Mouse (Mus musculus) cerebellum, postnatal 36 days (tissue): ENCODE measurements around the gene Dpf2.
A peak's percentile ranks its signal among the peaks of the same experiment; 100 is the strongest.

Experiments used
- DNase-seq, 2 experiments: peaks; one replicate each; pipeline ENCODE4 v3.0.0; 2021 to 2022; ENCODE audit warnings: mixed read lengths in 2 of 2

Gene Dpf2

GRCm38 (mm10) chr19:5913007-5913719 lies at the start of gene Dpf2:
Gene Dpf2, minus strand, starts transcription at chr19:5913010.
- no peak for DNase-seq

GRCm38 (mm10) chr19:5957371-5957770 lies 44.6 kb upstream of the Dpf2 start:
- DNase-seq: no peak

GRCm38 (mm10) chr19:5956685-5957084 lies 43.9 kb upstream of the Dpf2 start:
- peak; percentile 92 to 95 for DNase-seq

GRCm38 (mm10) chr19:5955704-5956670 lies 43.2 kb upstream of the Dpf2 start:
- DNase-seq: no peak

GRCm38 (mm10) chr19:5954936-5955335 lies 42.1 kb upstream of the Dpf2 start:
- DNase-seq: no peak

- DNase-seq: no peak
These were observed 41.4 kb upstream of the Dpf2 start for GRCm38 (mm10) chr19:5954031-5954710.

GRCm38 (mm10) chr19:5953201-5953770 lies 40.5 kb upstream of the Dpf2 start:
- DNase-seq: no peak

GRCm38 (mm10) chr19:5952071-5952691 lies 39.4 kb upstream of the Dpf2 start:
- no peak for DNase-seq

GRCm38 (mm10) chr19:5951631-5952030 lies 38.8 kb upstream of the Dpf2 start:
- DNase-seq: no peak

- no peak for DNase-seq
These were observed 37.4 kb upstream of the Dpf2 start for GRCm38 (mm10) chr19:5950218-5950617.

GRCm38 (mm10) chr19:5945891-5946290 lies 33.1 kb upstream of the Dpf2 start:
- DNase-seq: no peak

- no peak for DNase-seq
These were observed 32.2 kb upstream of the Dpf2 start for GRCm38 (mm10) chr19:5945027-5945426.

- DNase-seq: no peak
These were observed 31.3 kb upstream of the Dpf2 start for GRCm38 (mm10) chr19:5944145-5944544.

GRCm38 (mm10) chr19:5943404-5943803 lies 30.6 kb upstream of the Dpf2 start:
- DNase-seq: no peak

- DNase-seq: no peak
These were observed 29.8 kb upstream of the Dpf2 start for GRCm38 (mm10) chr19:5942581-5942980.

- DNase-seq: peak; percentile 34
These were observed 27.8 kb upstream of the Dpf2 start for GRCm38 (mm10) chr19:5940656-5941055.

GRCm38 (mm10) chr19:5940173-5940572 lies 27.4 kb upstream of the Dpf2 start:
- peak; percentile 88 to 90 for DNase-seq

- peak in 1 of 2 experiments; percentile 39 for DNase-seq
These were observed 26.9 kb upstream of the Dpf2 start for GRCm38 (mm10) chr19:5939715-5940114.

GRCm38 (mm10) chr19:5938516-5938915 lies 25.7 kb upstream of the Dpf2 start:
- no peak for DNase-seq

- peak in 1 of 2 experiments; percentile 28 for DNase-seq
These were observed 25.1 kb upstream of the Dpf2 start for GRCm38 (mm10) chr19:5937836-5938406.

- no peak for DNase-seq
These were observed 24.5 kb upstream of the Dpf2 start for GRCm38 (mm10) chr19:5937095-5937835.
